Mouse (Mus musculus) frontal cortex, adult (tissue): ENCODE measurements around the gene Cep57.
"Not testable (repeated sequence)": the region's sequence is repeated elsewhere in the genome, so short reads cannot be mapped to it uniquely, and the experiment has no call there.

Experiments used
- ATAC-seq: cut with Nextera tagmentation; 2 replicates; pipeline ENCODE4 v1.9.2; 2017; ENCODE audit warnings: mild to moderate bottlenecking, moderate library complexity, mixed read lengths; ENCODE audit not compliant: low TSS enrichment

Cep57 gene

GRCm38 (mm10) chr9:13794756-13795155, 32.2 kb downstream of the Cep57 start:
- ATAC-seq = no peak

DNA sequence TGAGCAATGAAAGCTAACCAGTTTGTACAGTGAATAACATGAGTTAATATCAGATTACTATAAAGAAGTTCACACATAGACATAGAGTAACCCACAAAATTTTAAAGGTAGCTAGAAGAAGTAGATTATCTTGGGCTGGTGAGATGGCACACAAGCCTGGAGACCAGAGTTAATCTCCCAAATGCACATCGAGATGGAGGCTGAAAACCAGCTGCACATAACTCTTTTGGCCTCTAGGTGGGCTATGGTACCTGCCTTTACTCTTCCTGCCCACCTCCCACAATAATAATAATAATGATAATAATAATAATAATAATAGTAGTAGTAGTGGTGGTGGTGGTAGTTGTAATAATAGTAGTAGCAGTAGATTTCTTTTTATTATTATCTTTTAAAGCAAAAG, 32.6 kb downstream of the Cep57 start:
- ATAC-seq = no peak

DNA sequence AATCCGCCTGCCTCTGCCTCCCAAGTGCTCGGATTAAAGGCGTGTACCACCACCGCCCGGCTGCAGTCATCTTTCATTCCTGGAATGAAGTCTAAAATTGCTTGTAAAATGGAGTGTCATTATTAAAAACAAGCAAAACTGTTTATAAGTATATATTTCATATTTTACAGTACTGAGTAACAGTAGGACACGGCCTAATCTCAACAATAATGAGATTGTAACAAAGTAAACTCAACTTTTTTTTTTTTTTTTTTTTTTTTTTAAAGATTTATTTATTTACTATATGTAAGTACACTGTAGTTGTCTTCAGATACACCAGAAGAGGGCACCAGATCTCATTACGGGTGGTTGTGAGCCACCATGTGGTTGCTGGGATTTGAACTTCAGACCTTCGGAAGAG, 36.0 kb downstream of the Cep57 start:
- not testable (repeated sequence) for ATAC-seq

GRCm38 (mm10) chr9:13781985-13782384, 44.9 kb downstream of the Cep57 start:
- ATAC-seq = no peak

GRCm38 (mm10) chr9:13774732-13775131, 52.2 kb downstream of the Cep57 start:
- no peak for ATAC-seq

DNA sequence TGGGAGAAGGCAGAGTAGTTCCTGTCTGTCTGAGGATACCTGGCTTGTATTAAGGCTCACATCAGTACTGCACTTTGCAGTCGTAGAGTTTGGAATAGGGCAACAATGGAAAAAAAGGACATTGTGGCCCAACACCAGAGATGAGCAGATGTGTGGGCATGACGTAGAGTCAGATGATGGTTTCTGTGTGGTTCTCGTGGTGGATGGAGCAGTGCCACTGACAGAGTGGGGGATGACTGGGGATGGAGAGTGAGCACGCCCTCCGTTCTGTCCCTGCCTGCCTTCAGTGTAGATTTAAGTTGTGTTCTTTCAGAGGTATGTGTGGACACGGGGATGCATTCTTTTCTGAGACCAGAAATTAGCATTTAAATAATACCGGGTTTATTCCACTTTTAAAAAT, 60.3 kb downstream of the Cep57 start:
- ATAC-seq = peak; percentile 82

- peak; percentile 42; the same call in 1 of the 2 replicates for ATAC-seq
These were observed 61.3 kb downstream of the Cep57 start for GRCm38 (mm10) chr9:13765624-13766023.

DNA sequence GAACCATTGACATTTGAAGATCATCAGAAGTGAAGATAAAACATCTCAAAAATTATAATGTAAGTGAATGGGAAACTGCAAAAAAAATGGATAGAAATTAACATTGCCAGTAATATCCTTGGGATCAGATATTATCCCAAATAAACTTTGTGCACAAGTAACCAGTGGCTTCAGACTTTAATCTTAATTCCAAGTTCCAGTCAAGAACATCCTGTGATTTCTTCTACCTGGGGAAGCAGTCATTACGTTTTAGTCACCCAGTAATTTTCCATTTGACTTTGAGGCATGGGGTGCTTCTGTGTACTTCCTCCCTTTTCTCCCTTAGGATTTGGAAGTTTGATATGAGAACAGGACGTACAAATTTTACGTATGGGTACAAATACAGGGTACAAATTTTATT, 66.5 kb downstream of the Cep57 start:
- ATAC-seq = no peak
